Mouse (Mus musculus): ENCODE data around the gene Sept3. TPM values are rescaled to one million over a fixed set of nuclear protein-coding genes. Genes with fewer than 3 reads are reported as not detected.
"Not testable (repeated sequence)": the region's sequence is repeated elsewhere in the genome, so short reads cannot be mapped to it uniquely, and the experiment has no call there.

The Sept3 gene
- 1 to 10 TPM in 1 of 2 experiments, under 1 TPM in 1; 0.57 to 1.4 TPM for total RNA-seq (2021)

DNA sequence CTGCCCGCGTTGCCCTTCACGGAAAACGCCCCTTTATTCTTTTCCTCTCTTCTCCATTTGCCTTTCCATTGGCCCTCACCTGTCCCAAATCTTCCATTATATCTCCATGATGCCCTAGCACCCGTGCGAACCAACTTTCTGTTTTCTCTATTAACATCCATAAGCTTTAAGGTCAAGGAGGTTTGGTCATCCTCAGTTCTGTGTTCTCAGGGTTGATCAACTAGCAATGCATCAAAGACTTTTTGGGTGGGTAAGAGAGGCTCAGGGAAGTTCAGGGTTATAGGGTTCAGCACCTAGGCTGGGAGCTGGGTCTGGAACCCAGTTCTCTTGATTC lies at the start of gene Sept3:
TSS of gene Sept3 (plus strand) at position 301 of the 334 bp plus-strand sequence.
- no peak for DNase-seq
- intact Hi-C loops (cut with DNase I): loop anchor here (5.0 kb wide), 1 partner anchor 78 kb away; the partner anchor contains the start of gene Ndufa6

DNA sequence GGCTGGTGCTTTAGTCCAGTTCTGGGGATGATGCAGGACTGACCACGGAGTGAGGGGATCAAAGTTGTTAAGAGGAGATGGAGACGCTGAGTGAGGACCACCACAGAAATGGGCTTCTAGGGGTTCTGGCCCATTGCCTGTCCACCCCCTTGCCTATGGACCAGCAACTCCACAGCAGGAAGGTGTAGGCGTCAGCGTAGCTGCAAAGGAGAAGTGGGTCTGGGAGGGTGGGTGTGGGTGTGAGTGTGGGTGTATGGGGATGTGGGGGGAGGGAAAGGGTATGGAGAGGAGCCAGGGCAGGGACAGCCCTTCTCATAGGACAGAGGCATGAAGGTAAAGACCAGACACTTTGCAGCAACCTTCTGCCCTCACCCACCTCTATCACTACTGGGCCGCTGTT lies 48.9 kb upstream of the Sept3 start:
- intact Hi-C loops (cut with DNase I): no loop called here
- no peak for DNase-seq

DNA sequence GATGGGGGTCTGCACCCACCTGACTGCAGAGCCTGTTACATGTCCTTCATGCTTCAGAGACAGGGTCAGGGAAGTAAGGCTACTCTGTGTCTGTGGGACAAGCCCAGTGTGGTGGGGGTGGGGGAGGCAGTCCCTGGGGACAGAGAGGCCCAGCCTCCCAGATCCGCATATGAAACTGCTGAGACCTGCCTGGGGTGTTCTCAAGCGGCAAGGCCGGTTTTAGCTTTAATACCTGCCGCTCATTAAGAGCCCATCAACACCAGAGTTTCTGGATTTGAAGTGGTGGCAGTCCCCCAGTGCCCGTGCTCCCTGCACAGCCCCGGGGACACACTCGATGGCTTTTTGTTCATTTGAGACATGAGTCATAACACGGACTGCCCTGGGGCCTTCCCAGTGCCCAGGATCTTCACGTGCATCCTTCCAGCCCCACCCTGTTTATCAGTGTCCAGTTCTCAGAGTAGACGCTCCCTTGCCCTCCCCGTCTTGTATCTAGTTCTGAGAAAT lies 45.1 kb upstream of the Sept3 start:
- DNase-seq: no peak
- intact Hi-C loops (cut with DNase I): no loop called here

DNA sequence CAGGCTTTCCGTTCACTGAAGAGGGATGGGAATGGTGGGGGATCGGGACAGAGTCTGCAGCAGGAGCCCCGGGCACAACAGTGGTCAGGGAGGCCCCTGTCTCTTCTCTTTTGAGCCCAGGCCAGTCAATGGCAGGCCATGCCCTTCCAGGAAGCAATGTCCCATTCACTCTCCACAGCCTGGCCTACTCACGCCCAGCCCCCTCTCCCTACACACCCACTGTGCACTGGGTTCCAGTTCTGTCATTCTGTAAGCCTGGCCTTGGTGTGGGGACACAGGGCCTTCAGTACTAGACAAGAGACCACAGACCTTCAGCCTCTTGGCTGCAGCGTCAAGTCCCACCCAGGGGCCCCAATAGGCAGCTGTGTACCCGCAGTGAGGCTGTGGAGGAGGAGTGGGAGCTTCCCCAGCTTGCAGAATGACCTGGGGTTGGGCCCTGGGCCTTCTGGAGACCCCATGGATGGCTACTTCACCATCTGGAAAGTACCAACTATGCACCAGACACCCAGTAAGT lies 44.5 kb upstream of the Sept3 start:
- intact Hi-C loops (cut with DNase I): no loop called here

DNA sequence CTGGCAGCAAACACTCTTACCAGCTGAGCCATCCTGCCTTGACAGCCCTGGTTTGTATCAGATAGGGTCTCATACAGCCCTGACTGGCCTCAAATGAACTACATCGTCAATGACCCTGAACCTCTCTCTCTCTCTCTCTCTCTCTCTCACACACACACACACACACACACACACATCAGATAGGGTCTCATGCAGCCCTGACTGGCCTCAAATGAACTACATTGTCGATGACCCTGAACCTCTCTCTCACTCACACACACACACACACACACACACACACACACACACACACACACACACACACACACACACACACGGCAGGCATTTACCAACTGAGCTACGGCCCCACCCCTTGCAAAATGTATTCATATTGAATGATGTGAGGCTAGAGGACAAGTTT lies 43.6 kb upstream of the Sept3 start:
- no peak for DNase-seq
- intact Hi-C loops (cut with DNase I): no loop called here

More for the DNA sequence above, 44.5 kb upstream of the Sept3 start:
- DNase-seq: no peak

DNA sequence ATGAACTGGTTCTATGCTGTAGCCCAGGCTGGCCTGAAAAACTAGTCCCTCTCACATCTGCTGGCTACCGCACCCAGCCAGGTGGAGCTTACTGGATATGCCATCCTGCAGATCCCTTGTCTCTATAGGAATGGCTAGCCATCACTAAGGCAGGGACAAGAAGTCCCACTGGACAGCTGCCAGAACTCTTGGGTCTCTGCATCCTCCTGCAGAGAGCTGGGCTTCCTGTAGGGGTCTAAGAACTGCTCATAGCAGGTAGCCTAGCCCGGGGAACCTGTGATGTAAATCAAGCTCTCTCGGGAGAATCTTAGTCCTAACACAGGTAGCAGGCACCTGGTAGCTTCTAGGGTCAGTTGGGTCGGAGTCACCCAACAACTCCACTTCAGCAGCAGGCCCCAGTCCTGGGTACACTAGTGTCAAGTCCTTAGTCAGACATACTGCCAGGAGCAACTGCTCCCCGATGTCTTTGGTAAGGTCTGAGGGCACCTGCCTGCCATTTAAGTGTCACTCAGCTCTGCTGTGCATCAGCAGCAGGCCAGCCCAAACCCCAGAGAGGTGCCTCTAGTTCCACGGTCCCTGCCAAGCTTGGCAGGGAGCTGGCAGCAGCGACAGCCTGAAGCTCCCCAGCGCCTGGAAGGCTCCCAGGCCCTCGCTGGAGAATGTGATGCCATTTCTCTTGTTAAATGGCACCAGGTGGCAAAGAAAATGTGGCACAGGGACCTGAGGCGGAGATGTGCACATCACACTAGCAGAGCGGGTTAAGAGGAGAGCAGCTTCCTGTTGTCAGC lies 42.9 kb upstream of the Sept3 start:
- intact Hi-C loops (cut with DNase I): no loop called here
- peak; percentile 56 to 58 for DNase-seq

DNA sequence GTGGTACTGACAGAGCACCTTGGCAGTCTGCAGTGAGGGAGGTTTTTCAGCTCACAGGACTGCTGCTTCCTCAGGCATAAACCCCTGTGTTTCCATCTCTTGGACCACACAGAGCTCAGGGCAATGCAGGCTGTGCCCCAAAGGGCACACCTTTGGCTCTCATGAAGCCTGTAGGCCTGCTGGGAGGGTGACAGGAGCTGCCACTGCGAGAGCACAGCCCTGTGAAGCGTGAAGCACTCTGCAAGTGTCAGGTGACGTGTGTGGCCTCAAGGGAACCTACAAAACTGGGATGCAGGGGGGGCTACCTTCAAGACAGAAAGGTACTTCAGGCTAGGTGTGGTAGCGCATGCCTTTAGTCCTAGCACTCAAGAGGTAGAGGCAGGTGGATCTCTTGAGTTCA lies 42.0 kb upstream of the Sept3 start:
- intact Hi-C loops (cut with DNase I): no loop called here
- DNase-seq: no peak

DNA sequence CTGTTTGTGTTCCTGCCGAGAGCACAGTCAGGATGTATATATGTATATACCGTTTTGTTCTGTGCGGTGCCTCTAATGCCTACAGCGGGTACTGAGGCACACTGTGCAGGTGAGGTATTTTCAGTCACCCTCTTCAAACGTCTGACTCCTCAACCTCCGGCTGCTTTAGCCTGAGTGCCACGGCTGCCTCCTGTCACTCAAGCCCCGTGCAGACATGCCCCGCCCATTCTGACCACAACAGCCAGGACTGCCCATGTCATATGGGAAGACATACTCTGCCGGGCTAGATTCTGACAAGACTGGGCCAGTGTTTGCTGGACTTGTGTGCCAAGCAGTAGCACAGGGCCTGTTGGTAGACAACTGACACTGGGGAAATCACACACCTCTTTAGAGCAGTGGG lies 39.0 kb upstream of the Sept3 start:
- no peak for DNase-seq
- intact Hi-C loops (cut with DNase I): loop anchor here (1.0 to 5.0 kb wide), 4 partner anchors 69 to 170 kb away; no protein-coding TSS in a partner anchor

DNA sequence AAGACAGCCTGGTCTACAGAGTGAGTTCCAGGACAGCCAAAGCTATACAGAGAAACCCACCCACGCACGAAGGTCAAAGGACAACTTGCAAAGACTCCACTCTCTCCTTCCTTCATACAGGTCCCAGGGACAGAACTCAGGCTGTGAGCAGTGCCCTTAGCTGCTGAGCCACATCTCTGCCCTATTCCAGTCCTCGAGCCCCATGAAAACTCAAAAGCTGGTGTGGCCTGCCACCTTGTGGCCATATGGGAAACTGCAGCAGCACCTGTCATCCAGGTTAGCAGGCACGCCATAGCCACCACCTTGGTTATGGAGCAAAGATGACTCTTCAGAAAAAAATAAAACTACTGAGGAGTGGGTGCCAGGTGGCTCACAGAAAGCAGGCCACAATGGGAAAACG lies 38.1 kb upstream of the Sept3 start:
- peak; percentile 86 to 90 for DNase-seq

DNA sequence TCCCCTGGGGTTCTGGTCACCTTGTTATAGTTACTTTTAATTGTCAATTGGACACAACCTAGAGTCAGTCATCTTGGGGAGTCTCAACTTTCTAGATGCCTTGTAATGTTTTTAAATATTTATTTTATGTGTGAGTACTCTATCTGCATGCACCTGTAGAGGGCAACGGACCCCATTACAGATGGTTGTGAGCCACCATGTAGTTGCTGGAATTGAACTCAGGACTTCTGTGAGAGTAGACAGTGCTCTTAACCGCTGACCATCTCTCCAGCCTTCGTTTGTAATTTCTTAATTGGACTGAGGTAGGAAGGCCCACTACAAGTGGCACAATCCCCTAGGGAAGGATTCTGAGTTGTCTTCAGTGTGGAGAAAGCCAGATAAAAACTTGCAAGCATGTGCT lies 31.4 kb upstream of the Sept3 start:
- intact Hi-C loops (cut with DNase I): no loop called here
- no peak for DNase-seq

More for the DNA sequence above, 38.1 kb upstream of the Sept3 start:
- intact Hi-C loops (cut with DNase I): loop anchor here (1.0 to 5.0 kb wide), 3 partner anchors 98 to 171 kb away; no protein-coding TSS in a partner anchor

DNA sequence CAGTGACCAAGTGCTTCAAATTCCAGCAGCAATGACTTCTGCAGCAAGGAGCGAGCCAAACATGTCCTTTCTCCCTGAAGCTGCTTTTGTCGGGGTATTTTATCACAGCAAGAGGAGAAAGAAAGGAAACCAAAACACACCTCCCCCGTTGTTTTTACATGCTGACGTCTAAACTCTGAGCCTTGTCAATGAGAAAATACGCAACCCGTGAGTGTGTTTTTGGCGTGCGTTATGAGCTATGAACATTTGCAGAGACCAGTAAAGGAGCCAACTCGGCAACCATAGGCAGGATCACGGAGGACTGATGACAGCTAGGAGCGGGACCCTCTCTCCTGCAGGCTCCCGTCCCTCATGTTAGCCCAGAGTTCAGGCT lies 31.0 kb upstream of the Sept3 start:
- DNase-seq: no peak
- intact Hi-C loops (cut with DNase I): no loop called here

DNA sequence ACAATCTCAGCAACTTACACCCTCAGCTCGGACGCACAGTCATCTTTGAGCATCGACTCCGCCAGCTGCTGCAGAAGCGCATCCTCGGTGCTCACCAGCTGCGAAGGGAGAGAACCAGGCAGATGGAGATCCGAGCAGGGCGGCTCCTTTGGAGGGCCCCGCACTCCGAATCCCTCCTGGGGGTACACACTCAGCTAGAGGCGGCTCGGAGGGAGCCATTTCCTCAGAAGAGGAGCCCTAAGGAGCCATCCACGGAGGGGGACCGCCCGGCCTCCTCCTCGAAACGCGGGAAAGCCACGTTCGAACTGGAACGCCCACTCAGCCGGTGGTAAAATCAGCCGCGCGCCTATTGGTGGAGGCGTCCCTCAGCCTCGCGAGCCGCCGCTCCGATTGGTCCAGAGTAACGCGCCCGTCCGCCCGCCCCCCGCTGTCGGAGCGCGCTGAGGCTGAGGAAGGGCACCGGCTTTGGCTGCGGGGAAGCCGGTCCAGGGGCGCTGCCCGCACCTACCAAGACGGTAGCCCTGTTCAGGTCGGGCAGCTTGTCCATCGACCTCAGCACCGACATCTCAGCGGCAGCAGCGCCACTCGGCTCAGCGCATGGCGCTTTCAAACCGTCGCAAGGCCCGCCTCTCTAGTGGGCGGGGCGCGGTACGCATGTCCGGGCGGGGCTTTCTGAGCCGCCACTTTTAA lies 30.4 kb upstream of the Sept3 start, which contains the start of gene Cenpm:
TSS of gene Cenpm (minus strand) at position 634 of the 690 bp plus-strand sequence.
- intact Hi-C loops (cut with DNase I): no loop called here
- peak; percentile 96 for DNase-seq

DNA sequence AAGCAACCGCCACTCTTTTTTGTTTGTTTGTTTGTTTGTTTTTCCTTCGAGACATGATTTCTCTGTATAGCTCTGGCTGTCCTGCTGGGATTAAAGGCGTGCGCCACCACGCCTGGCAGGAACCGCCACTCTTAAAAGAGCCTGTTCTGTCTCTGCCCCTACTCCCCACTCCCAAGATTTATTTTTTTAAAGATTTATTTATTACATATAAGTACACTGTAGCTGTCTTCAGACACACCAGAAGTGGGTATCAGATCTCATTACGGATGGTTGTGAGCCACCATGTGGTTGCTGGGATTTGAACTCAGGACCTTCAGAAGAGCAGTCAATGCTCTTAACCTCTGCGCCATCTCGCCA lies 29.9 kb upstream of the Sept3 start:
- DNase-seq; intact Hi-C loops (cut with DNase I): not testable (repeated sequence)

DNA sequence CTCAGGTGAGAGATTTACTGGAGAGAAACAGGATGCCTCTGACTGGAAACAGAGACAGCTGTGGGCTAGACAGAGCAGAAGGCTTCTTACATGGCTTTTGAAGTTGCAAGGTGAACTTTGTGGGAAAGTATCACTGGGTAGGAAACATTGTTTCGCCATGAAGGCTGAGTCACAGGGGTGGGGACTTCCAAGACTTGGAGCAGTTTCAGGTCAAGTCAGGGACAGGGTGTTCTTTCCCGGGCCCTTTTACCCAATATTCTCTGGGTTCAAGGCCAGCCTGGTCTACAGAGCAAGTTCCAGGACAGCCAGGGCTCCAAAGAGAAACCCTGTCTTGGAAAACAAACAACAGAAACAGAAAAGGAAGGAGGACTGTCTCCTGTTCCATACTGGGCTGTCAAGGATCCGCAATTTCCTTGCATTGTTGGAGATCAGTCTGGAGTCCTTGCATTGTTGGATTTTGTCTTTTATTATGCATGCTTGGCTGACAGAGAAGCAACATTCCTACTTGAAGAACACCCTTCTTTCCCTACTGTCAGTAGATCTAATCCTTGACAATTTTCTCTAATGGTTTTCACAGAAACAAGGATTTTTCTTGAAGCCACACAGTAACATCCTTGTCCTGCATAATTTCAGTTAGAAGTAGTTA lies 27.4 kb upstream of the Sept3 start:
- DNase-seq: no peak
- intact Hi-C loops (cut with DNase I): no loop called here

DNA sequence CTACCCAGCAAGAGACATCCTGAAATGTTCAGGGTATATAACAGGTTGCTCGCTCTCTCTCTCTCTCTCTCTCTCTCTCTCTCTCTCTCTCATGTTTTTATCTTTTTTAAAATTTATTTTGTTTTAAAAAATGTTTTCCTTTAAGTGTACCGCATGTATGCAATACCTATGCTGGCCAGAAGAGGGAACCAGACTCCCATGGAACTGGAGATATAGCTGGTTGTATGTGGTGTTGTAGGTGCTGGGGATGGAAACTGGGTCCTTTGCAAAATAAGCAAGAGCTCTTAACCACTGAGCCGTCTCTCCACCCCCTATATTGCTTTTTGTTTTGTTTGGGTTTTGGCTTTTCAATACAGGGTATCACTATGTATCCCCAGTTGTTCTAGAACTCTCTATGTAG lies 23.1 kb upstream of the Sept3 start:
- DNase-seq: no peak

DNA sequence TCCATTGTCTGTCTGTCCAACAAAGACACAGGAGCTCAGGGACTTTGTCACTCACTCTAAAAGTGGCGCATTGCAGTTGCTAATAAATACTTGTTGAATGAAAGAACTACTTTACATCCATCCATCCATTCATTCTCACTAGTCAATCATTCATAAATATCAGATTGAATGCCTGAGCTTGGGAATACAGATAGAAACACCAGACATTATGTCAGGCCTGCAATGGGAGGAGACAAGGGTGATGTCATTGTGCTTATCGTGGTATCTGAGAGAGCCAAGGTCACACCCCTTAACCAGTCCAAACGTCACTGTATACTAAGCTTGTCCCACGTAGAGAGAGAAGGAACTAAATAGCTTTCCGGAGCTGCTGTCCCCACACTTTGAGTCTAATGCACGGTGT lies 22.6 kb upstream of the Sept3 start, which contains the start of gene 1500009C09Rik:
TSS of gene 1500009C09Rik (plus strand) at position 301 of the 400 bp plus-strand sequence.
- no peak for DNase-seq
- intact Hi-C loops (cut with DNase I): no loop called here

More for the DNA sequence above, 23.1 kb upstream of the Sept3 start:
- intact Hi-C loops (cut with DNase I): no loop called here

DNA sequence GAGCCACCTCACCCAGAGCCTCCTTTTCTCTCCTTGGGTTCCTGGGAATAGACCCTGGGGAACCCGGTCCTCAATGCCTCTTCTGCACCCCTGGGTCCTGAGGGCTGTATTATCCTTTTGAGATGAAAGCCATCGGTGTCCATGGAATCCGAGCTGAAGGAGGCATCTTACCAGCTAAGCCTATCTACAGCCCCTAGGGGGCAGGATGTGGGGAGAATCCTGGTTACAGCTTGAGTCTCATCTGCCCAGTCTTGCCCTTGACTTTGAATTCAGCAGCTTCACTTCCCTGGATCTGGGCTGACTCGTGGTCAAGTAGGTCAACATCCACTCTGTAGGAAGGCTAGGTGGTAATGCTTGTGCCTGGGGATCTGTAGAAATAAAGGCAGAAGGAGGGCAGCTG lies 19.4 kb upstream of the Sept3 start:
- intact Hi-C loops (cut with DNase I): no loop called here
- DNase-seq: no peak

DNA sequence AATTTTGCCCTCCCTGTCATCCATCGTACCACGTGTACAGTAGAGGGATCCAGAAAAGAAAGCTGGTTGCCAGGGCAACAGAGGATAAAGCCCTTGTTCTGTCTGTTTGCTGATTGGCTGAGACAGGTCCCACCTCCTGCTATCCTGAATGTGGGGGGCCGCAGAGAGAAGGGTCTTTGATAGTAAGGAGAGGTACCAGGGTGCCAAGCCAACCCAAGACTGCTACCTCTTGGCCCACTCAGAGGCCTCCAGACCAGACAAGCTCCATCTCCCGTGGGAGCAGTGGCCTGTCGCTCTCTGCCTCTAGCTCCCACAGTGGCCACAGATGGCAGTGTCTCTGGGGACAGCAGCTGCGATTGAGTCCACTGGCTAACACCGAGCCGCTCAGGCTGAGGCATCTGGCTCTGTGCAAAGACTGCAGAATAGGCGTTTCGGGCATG lies 18.7 kb upstream of the Sept3 start:
- no peak for DNase-seq
- intact Hi-C loops (cut with DNase I): no loop called here

DNA sequence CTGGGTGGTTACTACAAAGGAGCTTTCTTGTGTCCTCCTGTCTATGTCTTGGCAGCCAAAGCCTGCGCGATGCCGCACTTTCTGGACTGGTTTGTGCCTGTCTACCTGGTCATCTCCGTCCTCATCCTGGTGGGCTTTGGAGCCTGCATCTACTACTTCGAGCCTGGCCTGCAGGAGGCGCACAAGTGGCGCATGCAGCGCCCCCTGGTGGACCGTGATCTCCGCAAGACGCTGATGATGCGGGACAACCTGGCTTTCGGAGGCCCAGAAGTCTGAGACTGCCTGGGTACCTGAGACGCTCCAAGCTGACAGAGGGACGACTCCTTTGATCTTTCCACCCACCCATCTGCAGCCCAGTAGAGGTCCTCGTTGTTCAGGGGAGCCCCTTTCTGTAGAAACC lies 15.2 kb upstream of the Sept3 start:
- peak; percentile 46 to 74 for DNase-seq
- intact Hi-C loops (cut with DNase I): no loop called here

DNA sequence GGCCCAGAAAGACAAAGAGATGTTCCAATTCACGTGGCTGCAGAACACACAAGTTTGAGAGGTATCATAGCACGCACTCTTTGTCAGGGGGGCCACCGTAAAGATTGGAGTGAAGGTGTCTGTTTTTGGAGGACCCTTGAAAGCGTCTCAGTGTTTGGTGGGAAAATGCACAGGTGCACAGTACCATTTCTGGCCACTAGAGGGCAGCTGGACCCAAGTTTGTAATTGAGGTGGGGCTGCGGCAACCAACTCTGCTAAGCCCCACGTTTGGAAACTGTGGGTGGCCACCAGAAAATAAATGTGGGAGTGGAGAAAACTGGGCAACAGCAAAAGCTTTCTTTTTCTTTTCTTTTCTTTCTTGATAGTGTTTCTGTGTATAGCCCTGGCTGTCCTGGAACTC lies 8.3 kb upstream of the Sept3 start:
- intact Hi-C loops (cut with DNase I): loop anchor here (1.0 to 5.0 kb wide), 2 partner anchors 71 to 151 kb away; partner anchors contain the start of genes Naga, Pheta2 and Smdt1

DNA sequence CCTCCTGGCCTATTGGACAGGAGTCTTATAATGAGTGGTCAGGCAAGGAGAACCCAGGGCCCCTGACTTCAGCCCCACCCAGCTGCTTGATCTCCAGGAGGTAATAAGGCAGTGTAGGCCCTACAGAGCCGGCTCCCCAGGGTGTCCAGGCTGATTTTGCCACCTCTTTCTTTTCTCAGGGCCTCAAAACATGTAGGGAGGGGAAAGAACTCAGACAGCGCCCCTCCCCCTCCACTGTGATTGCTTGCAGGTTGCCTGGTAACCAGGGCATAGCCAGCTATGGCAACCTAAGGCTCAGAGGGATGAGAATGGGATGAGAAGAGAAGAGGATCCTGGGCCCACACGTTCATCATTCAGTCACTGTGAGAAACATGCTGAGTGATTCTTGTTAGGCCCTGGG lies 6.5 kb upstream of the Sept3 start:
- intact Hi-C loops (cut with DNase I): loop anchor here (5.0 kb wide), 1 partner anchor 69 kb away; the partner anchor contains the start of genes Naga, Pheta2 and Smdt1
- no peak for DNase-seq

More for the DNA sequence above, 8.3 kb upstream of the Sept3 start:
- peak; percentile 66 to 80 for DNase-seq
